Mouse (Mus musculus) heart, postnatal 0 days (tissue): ENCODE data around the gene Slc17a2. TPM values are rescaled to one million over a fixed set of nuclear protein-coding genes. Genes with fewer than 3 reads are reported as not detected.
"Not testable (repeated sequence)": the region's sequence is repeated elsewhere in the genome, so short reads cannot be mapped to it uniquely, and the experiment has no call there.

ENCODE experiments used
- ATAC-seq: fragments of 200-750 bp; cut with Nextera tagmentation; 2 replicates; pipeline ENCODE4 v1.8.0; 2017; ENCODE audit warnings: low read depth, moderate number of reproducible peaks, moderate library complexity; ENCODE audit not compliant: insufficient read depth
- DNase-seq: peaks from one replicate; pipeline ENCODE4 v3.0.0-alpha.2; 2016; ENCODE audit warnings: low spot score
- H3K27ac ChIP-seq: fragments of 300-500 bp; sonication (generic); 2 replicates; pipeline ENCODE4 v1.5.1; 2014; ENCODE audit warnings: low read depth, mild to moderate bottlenecking
- H3K27me3 ChIP-seq: fragments of 300-500 bp; sonication (generic); 2 replicates; pipeline ENCODE4 v1.6.1; 2014; ENCODE audit warnings: low read length, mixed read lengths; ENCODE audit not compliant: control insufficient read depth, insufficient read depth
- H3K36me3 ChIP-seq: fragments of 300-500 bp; sonication (generic); replicated peaks from 2 replicates; pipeline ENCODE4 v1.6.1; 2014; ENCODE audit warnings: low read length, mixed read lengths; ENCODE audit not compliant: control insufficient read depth, insufficient read depth
- H3K4me1 ChIP-seq: fragments of 300-500 bp; sonication (generic); 2 replicates; pipeline ENCODE4 v1.6.1; 2014; ENCODE audit warnings: antibody characterized with exemption; ENCODE audit not compliant: control insufficient read depth, insufficient read depth
- H3K4me2 ChIP-seq: fragments of 300-500 bp; sonication (generic); 2 replicates; pipeline ENCODE4 v1.6.1; 2014; ENCODE audit warnings: low read depth, mild to moderate bottlenecking, low read length, moderate library complexity
- H3K4me3 ChIP-seq: fragments of 300-500 bp; sonication (generic); 2 replicates; pipeline ENCODE4 v1.5.1; 2014; ENCODE audit warnings: low read depth, low read length
- H3K9ac ChIP-seq: fragments of 300-500 bp; sonication (generic); replicated peaks from 2 replicates; pipeline ENCODE4 v1.6.1; 2014; ENCODE audit warnings: low read depth, low read length, mixed read lengths
- H3K9me3 ChIP-seq: fragments of 300-500 bp; sonication (generic); replicated peaks from 2 replicates; pipeline ENCODE4 v1.6.1; 2016; ENCODE audit warnings: low read length; ENCODE audit not compliant: control insufficient read depth
- CTCF ChIP-seq: IDR thresholded peaks from 2 replicates; pipeline ENCODE4 v1.5.1; 2016; ENCODE audit warnings: antibody characterized with exemption, control low read depth, low read depth
- EP300 ChIP-seq: IDR thresholded peaks from 2 replicates; pipeline ENCODE4 v1.6.1; 2016; ENCODE audit warnings: antibody characterized with exemption, low read depth
- WGBS: fragments of 180-500 bp; shearing (Covaris S2); extraction: QIAGEN DNeasy Blood & Tissue Kit; methylation state at CpG from one replicate; pipeline ENCODE4 v1.1.7; 2014; 5-methylcytosine and 5-hydroxymethylcytosine counted together
- polyA plus RNA-seq: library from polyadenylated mRNA; unstranded; fragments of >200 nt; fragmentation: Nextera tagmentation; extraction: Ambion mirVana; gene quantifications from 2 replicates; pipeline ENCODE4 v1.2.1, GENCODE M21; 2015
- total RNA-seq: library from RNA; depleted of rRNA; stranded (reverse); fragments of >200 nt; gene quantifications from 2 replicates; pipeline ENCODE4 v1.2.3, GENCODE M21; 2014; ENCODE audit warnings: low replicate concordance

Slc17a2 gene
- total and polyA plus RNA-seq, 2 experiments from 2014 or later = not detected

GRCm38 (mm10) chr13:23760240-23760971 is 46.4 kb upstream of the Slc17a2 start:
- TF ChIP-seq EP300 (no peak), CTCF (no peak)
- Histone ChIP-seq H3K4me1 (peaks cover 26% of the 10 kb centered on the region), H3K36me3 (no peaks in the 10 kb centered on the region), H3K27me3 (no peaks in the 10 kb centered on the region), H3K9ac (peak overlapping the region; percentile 39), H3K4me2 (peak overlapping the region; percentile 71), H3K4me3 (peak overlapping the region; percentile 48), H3K27ac (peak overlapping the region; percentile 95), H3K9me3 (no peaks in the 10 kb centered on the region)
- WGBS = 3% methylated on average over 19 of the region's 27 CpGs
- DNase-seq (peak; percentile 50), ATAC-seq (peak; percentile 2; the same call in 1 of the 2 replicates)

GRCm38 (mm10) chr13:23760972-23761864 is 45.6 kb upstream of the Slc17a2 start, which contains the start of gene Hist1h4a:
Gene Hist1h4a, minus strand, starts transcription at chr13:23761230.
- ATAC-seq (peak; percentile 81), DNase-seq (peak; percentile 97)
- no peaks in the 10 kb centered on the region for H3K36me3 ChIP-seq
- under 1% methylated on average over 61 of the region's 72 CpGs for WGBS
- H3K27ac ChIP-seq = peak within 1 kb of the TSS; percentile 95
- peaks cover 26% of the 10 kb centered on the region for H3K4me1 ChIP-seq
- H3K4me2 ChIP-seq = peak within 1 kb of the TSS; percentile 71
- no peak for TF ChIP-seq CTCF
- peak; percentile 79 for TF ChIP-seq EP300
- peak within 1 kb of the TSS; percentile 48 for H3K4me3 ChIP-seq
- H3K27me3 ChIP-seq = no peaks in the 10 kb centered on the region
- no peaks in the 10 kb centered on the region for H3K9me3 ChIP-seq
- peak within 1 kb of the TSS; percentile 55 for H3K9ac ChIP-seq

DNA sequence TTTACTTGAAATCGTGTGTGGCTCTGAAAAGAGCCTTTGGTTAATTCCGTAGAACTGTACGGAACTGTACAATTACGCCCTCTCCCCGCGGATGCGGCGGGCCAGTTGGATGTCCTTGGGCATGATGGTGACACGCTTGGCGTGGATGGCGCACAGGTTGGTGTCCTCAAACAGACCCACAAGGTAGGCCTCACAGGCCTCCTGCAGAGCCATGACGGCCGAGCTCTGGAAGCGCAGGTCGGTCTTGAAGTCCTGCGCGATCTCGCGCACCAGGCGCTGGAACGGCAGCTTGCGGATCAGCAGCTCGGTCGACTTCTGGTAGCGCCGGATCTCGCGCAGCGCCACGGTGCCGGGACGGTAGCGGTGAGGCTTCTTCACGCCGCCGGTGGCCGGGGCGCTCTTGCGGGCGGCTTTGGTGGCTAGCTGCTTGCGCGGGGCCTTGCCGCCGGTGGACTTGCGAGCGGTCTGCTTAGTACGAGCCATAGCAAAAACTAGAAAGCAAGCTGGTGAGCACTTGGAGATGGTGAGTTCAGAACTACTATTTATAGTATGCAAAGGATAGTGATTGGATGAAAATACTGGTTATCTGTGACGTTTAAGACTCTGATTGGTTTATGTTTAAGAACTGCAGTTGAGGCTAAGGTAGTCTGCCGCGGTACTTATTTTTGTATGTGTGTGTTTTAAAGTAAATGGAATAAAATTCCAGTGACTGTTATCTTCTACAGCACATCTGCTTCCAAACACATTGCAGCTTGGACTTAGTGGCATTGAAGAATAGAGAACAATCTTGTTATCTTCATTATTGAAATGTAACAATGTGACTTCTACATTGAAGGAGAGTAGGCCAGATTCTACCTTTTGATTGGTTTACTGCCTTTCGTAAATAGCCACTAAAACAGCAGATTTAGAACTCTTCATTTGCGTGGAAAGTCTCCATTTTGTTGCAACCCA is 44.6 kb upstream of the Slc17a2 start, which contains the start of gene Hist1h3a:
TSS of gene Hist1h3a (minus strand) at position 516 of the 951 bp plus-strand sequence.
- H3K9ac ChIP-seq = peak within 1 kb of the TSS; percentile 66
- DNase-seq (peak; percentile 94), ATAC-seq (peak; percentile 43)
- WGBS = under 1% methylated on average over 28 of the region's 52 CpGs
- peak within 1 kb of the TSS; percentile 95 for H3K27ac ChIP-seq
- not testable (repeated sequence) for H3K36me3 ChIP-seq, H3K9me3 ChIP-seq, H3K27me3 ChIP-seq
- H3K4me2 ChIP-seq = peak within 1 kb of the TSS; percentile 71
- peaks cover 26% of the 10 kb centered on the region for H3K4me1 ChIP-seq
- H3K4me3 ChIP-seq = peak within 1 kb of the TSS; percentile 48

- ATAC-seq (no peak), DNase-seq (no peak)
- no peaks in the 10 kb centered on the region for H3K9me3 ChIP-seq
- no peaks in the 10 kb centered on the region for H3K27me3 ChIP-seq
- peak overlapping the region; percentile 66; the same call in 1 of the 2 replicates for H3K9ac ChIP-seq
- peak overlapping the region; percentile 48 for H3K4me3 ChIP-seq
- no peaks in the 10 kb centered on the region for H3K36me3 ChIP-seq
- WGBS = 2% methylated on average over 10 of the region's 10 CpGs
- H3K4me1 ChIP-seq = peaks cover 22% of the 10 kb centered on the region
- peak overlapping the region; percentile 95 for H3K27ac ChIP-seq
- TF ChIP-seq CTCF (no peak), EP300 (no peak)
- peak overlapping the region; percentile 71 for H3K4me2 ChIP-seq
Measured at GRCm38 (mm10) chr13:23763242-23763585, 43.6 kb upstream of the Slc17a2 start.
